Mouse (Mus musculus) inflammation-experienced regulatory T-cells, adult 6 months (primary cell): ENCODE measurements around the gene Wdr59. TPM values are rescaled to one million over a fixed set of nuclear protein-coding genes. Genes with fewer than 3 reads are reported as not detected.
"Not testable (repeated sequence)": the region's sequence is repeated elsewhere in the genome, so short reads cannot be mapped to it uniquely, and the experiment has no call there.

Source experiments
- ATAC-seq: one replicate; pipeline ENCODE4 v1.8.0; 2017
- polyA plus RNA-seq, 3 experiments: library from polyadenylated mRNA; unstranded; fragments of 100-300 nt; shearing (Covaris generic); gene quantifications; one replicate each; pipeline ENCODE4 v1.2.1; 2017

Gene Wdr59
- polyA plus RNA-seq, 3 experiments from 2014 or later: 2.9 to 4.9 (median 4.6) TPM

GRCm38 (mm10) chr8:111536978-111537764 lies 15.3 kb upstream of the Wdr59 start:
- peak; percentile 80 for ATAC-seq

GRCm38 (mm10) chr8:111536031-111536977 lies 14.4 kb upstream of the Wdr59 start, which contains the start of gene Znrf1:
TSS of gene Znrf1 (plus strand) at chr8:111536097.
- peak; percentile 55 for ATAC-seq

DNA sequence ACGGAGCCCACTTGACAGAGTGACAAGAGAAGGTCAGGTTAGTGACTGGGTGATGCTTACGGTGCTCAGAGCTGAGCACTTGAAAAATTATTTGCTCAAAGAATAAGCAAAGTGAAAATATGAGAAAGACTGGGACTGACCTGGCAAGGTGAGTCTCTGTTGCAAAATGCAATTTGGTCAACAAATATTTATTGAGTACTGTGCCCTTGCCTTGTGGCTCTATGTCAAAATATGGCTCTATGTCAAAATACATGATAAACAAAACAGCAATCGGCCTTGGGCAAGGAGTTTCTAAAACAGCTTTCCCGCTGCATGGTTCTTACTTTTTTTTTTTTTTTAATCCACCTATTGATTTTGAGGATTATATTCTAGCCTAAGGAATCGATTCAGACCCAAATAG lies 13.6 kb upstream of the Wdr59 start:
- ATAC-seq: no peak

DNA sequence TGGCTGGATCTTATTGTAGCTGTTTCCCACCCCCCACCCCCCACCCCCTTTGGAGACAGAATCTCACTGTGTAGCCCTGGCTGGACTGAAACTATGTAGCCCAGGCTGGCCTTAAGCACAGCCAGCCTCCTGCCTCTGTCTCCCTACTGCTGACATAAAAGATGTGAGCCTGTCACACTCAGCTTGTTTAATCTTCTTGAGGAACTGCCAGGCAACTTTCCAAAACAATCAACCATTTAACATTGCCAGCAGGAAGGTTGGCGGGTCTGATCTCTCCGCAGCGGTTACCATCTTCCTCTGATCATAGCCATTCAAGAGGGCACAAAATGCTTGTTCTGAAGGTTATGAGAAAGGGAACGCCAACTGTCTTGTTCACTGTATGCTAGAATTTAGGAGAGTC lies 11.6 kb upstream of the Wdr59 start:
- no peak for ATAC-seq

DNA sequence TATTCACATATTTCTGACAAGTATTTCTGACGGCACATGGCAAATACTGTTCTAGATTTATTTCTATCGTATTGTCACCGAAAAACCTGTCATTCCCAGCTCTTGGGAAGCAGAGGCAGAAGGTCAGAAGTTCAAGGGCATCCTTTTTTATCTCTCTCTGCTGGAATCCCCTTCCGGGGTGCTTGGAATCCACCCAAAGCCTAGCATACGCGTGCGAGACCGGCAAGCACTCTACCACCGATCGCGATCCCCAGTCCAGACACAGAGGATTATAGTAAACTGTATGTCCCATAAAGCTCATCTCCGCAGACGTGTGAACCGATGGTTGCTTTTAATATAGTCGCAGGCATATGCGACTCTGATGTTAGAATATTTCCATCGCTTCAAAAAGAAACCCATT lies 9.7 kb upstream of the Wdr59 start:
- no peak for ATAC-seq

GRCm38 (mm10) chr8:111531191-111531590 lies 9.3 kb upstream of the Wdr59 start:
- ATAC-seq: no peak

DNA sequence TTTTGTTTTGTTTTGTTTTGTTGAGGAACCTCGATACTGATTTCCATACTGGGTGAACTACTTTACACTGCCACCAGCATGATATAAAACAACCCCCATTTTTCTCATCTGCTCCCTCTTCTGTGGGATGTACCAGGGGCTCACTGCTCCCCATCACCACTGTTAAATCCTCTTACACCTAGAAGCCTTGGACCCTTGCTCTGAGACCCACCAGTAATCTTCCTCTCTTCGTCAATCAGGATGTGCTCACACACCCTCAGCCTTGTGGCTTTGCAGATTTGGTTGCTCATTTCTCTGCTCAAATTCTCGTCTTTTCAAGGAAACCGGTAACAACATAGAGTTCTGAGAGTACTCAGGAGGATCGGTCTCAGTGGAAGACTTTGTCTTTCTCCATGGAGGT lies 6.2 kb upstream of the Wdr59 start:
- no peak for ATAC-seq

DNA sequence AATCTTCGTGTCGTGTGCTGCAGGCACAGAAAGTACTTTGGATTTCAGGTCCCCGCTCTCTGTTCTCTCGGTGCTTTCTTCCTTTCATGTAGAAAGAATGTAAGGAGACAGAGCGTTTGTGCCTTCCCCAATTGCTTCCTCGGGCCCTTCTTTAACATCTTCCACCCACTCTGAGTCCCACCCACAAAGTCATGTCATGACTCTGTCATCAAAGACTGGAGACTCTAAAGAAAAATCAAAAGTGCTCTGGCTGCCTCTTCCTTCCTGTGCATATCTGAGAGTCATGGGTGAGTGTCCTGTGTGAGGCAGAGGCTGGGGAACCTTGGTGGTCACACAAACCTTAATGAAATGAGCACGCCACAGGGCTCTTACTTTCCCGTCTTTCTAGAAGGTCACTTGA lies 5.3 kb upstream of the Wdr59 start:
- peak; percentile 96 for ATAC-seq

DNA sequence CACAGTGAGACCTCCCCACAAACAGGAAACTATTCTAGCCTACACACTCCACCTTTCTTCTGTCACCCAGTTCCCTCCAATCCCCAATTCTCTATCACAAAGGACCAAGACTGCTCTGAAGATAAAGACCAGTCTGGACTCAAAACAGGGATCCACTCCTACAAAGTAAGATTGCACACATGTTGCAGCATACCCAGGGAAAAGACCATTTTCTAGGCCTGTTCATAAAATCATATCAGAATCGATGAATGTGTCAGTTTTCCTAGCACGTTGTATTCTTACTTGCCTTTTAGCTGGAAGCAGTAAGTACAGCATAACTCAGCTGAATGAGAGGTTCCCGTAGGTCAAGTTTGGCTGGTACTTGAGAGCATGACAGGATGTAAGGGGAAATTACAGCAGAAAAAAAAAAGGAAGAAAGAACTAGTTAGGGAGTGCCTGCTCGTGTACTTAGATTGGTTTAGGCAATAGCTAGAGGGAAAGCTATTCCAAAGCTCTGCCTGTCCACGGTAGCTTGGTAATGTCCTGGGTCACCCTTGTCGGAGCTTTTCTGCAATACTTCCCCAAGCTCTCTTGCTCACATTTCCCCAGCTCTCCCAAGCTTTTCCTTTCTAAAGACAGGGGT lies 4.6 kb upstream of the Wdr59 start:
- no peak for ATAC-seq

GRCm38 (mm10) chr8:111517466-111517865 lies 4.4 kb downstream of the Wdr59 start:
- ATAC-seq: no peak

- ATAC-seq: no peak
Observed at GRCm38 (mm10) chr8:111516451-111517035, 5.3 kb downstream of the Wdr59 start.

- ATAC-seq: no peak
Observed at GRCm38 (mm10) chr8:111513446-111513845, 8.4 kb downstream of the Wdr59 start.

GRCm38 (mm10) chr8:111512941-111513340 lies 9.0 kb downstream of the Wdr59 start:
- ATAC-seq: no peak

GRCm38 (mm10) chr8:111510401-111510800 lies 11.5 kb downstream of the Wdr59 start:
- ATAC-seq: no peak

DNA sequence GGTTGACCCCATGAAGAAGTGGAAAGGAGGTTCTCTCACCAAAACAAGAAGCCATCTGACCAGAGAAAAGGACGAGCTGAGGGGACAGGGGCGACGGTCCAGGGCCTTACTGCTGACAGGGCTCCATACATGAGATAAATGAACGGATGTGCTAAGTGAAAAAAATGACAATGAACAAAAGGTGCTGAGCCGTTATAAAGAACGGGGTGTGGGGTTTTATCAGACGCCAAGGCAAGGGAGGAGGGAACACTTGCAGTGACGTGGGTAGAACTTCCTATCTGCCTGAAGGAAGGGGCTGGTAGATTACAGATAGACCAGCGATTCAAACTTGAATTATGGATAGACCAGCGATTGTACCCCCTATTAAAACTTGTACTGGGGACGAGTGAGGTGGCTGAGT lies 12.6 kb downstream of the Wdr59 start:
- no peak for ATAC-seq

- ATAC-seq: no peak
Observed at GRCm38 (mm10) chr8:111508566-111508965, 13.3 kb downstream of the Wdr59 start.

GRCm38 (mm10) chr8:111501724-111502464 lies 20.0 kb downstream of the Wdr59 start:
- ATAC-seq: no peak

- ATAC-seq: not testable (repeated sequence)
Observed at GRCm38 (mm10) chr8:111498249-111498648, 23.6 kb downstream of the Wdr59 start.

DNA sequence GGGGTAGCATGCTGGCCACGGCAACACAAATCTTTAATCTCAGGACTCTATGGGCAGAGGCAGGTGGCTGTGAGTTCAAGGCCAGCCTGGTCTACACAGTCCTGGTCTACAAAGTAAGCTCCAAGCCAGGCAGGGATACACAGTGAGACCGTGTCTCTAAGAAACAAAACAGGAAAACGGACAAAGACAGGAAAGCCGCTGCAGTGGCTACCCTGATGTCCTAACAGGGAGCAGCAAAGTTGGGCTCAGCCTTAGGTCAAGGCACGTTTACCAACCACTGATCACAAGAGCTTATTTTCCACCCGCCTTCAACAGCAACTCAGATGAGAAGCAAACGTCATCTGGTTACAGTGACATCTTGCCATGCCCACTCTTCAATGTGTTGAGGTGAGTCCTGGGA lies 25.6 kb downstream of the Wdr59 start:
- ATAC-seq: no peak

- no peak for ATAC-seq
Observed at GRCm38 (mm10) chr8:111493176-111493575, 28.7 kb downstream of the Wdr59 start.

- ATAC-seq: no peak
Observed at GRCm38 (mm10) chr8:111492508-111492907, 29.4 kb downstream of the Wdr59 start.

DNA sequence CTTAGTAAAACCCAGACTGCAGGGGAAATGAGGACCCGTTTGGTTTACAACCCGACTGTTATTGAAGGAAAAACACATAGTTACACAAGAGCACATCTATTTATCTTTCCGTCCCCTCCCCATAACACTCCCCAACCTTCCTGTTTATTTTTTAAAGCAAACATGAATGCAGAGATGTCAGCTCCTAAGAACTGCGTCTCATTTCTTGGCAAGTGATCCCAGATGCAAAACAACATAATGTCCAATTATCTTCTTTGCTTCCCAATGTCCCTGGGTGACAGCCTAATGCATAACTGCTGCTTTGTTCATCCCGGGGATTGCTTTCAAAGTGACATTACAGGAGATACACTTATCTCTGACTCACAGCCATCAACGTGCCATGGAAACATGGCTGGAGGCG lies 30.7 kb downstream of the Wdr59 start:
- no peak for ATAC-seq
